Mouse (Mus musculus): ENCODE data around the gene Smarca5. TPM values are rescaled to one million over a fixed set of nuclear protein-coding genes. Genes with fewer than 3 reads are reported as not detected.

The Smarca5 gene
- 83.6 TPM for polyA plus RNA-seq (2015; fragmentation: Illumina TruSeq; extraction: RNeasy Lipid Tissue Mini Kit (QIAGEN cat#74804); ENCODE audit: insufficient read depth, low replicate concordance)

DNA sequence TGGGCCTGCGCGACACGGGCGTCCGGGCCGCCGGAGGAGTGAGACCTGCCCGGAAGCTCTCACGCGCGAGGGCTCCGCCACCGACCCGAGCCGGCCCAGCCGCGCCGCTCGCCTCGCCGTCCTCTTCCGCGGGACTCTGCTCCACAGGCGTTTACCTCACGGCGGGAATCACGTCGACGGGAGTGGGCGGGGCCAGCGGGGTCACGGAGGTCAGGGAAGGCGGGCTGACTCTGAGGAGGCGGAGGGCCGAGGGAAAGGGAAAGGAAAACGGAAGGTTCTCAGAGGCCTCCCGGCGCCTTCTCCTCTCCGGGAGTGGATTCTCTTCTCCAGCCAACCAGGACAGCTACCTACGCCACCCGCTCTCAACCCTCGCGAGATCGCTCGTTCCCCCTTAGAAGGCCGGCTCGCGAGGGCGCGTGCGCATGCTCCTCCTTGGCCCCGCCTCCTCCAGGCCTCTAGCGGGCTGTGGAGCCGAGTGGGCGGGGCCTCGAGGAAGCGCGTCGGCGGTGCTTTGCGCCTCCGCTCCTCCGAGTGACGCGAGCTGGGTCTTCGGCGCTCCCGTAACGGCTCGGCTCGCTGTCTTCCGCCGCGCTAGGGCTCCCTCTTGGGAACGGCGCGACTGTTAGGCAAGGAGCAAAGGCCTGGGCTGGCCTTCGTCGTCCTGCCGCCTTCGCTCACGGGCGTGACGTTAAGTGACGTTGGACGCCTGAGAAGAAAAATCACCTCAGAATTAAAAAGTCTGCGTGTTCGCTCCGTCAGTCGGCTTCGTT, at the start of gene Smarca5:
Smarca5 (minus strand) TSS at position 343 of the 770 bp plus-strand sequence.

Other genes starting within 250 kb of the Smarca5 start
- 106 TPM for gene Gypa, start 245.7 kb downstream of the Smarca5 start, polyA plus RNA-seq (2015; fragmentation: Illumina TruSeq; extraction: RNeasy Lipid Tissue Mini Kit (QIAGEN cat#74804); ENCODE audit: insufficient read depth, low replicate concordance)
- not detected for gene Frem3, start 128.4 kb downstream of the Smarca5 start, polyA plus RNA-seq (2015; fragmentation: Illumina TruSeq; extraction: RNeasy Lipid Tissue Mini Kit (QIAGEN cat#74804); ENCODE audit: insufficient read depth, low replicate concordance)
- 5.1 TPM for gene Gab1, start 141.0 kb upstream of the Smarca5 start, polyA plus RNA-seq (2015; fragmentation: Illumina TruSeq; extraction: RNeasy Lipid Tissue Mini Kit (QIAGEN cat#74804); ENCODE audit: insufficient read depth, low replicate concordance)

Data from spleen, adult 10 weeks (tissue).